Mouse (Mus musculus): ENCODE measurements around the gene Lgi4. TPM values are rescaled to one million over a fixed set of nuclear protein-coding genes. Genes with fewer than 3 reads are reported as not detected.

The Lgi4 gene
- total and polyA plus RNA-seq, 2 experiments from 2014 or later, result 0.98 to 1.6 TPM

DNA sequence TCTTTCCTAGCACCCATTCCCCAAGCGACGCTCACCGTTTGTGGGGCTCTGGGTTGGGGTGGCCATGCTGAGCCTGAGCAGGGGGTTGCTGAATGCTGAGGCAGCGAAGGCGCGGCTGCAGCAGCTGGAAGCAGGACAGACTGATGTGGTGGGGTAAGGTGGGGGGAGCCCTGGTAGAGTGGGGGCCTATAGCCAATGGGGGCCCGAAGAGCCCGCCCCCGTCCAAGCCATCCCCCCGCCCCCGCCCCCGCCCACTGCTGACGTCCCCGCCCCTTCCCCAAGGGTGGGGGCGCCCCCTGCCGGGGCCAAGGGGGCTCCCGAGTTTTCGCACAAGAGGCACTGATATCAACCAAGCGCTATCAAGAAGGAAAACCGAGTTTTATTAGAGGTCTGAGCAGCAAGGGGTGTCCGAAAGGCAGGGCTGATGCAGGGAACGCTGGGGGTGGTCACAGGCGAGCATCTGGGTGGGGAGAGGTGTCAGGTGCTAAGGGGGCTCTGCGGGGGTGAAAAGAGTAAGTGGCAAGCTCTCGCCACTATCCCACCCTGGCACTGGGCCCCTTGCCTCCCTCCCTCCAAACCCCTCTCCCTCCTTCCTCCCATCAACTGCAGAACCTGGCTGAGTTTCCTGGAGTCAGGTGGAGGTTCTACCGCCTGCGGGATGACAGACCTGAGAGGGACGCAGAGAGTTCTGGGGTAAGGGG, 7.7 kb upstream of the Lgi4 start, which contains the start of gene Fxyd7:
TSS of gene Fxyd7 (minus strand) at position 147 of the 701 bp plus-strand sequence.
- DNase-seq (peak; percentile 43), ATAC-seq (peak; percentile 14)
- H3K36me3 ChIP-seq (ENCODE audit: insufficient read depth), result no peaks in the 10 kb centered on the region
- H3K4me2 ChIP-seq (ENCODE audit: low read depth), result peak within 1 kb of the TSS; percentile 65
- peak within 1 kb of the TSS; percentile 51 for H3K9ac ChIP-seq
- peak; percentile 19; the same call in 1 of the 2 replicates for TF ChIP-seq CTCF (IDR thresholded peaks at IDR 0.05; ENCODE audit: low read depth)
- H3K27ac ChIP-seq (ENCODE audit: low read depth, low read length), result 0 out of 2 replicates have a peak within 1 kb of the TSS, but pooled peaks have one; percentile 6
- 2% methylated on average over 26 of the region's 28 CpGs for WGBS
- peaks cover 19% of the 10 kb centered on the region for H3K27me3 ChIP-seq (ENCODE audit: insufficient read depth, low read length)
- H3K9me3 ChIP-seq (ENCODE audit: low read length), result no peaks in the 10 kb centered on the region
- H3K4me1 ChIP-seq (ENCODE audit: insufficient read depth), result peaks cover 16% of the 10 kb centered on the region
- H3K4me3 ChIP-seq (ENCODE audit: low read depth, low read length), result peak within 1 kb of the TSS; percentile 46

GRCm38 (mm10) chr7:31052251-31052635, 6.9 kb upstream of the Lgi4 start:
- Histone ChIP-seq H3K9ac (peak overlapping the region; percentile 22; the same call in 1 of the 2 replicates), H3K9me3 (ENCODE audit: low read length) (no peaks in the 10 kb centered on the region), H3K27me3 (ENCODE audit: insufficient read depth, low read length) (peaks cover 19% of the 10 kb centered on the region), H3K4me3 (ENCODE audit: low read depth, low read length) (peak overlapping the region; percentile 23; the same call in 1 of the 2 replicates), H3K36me3 (ENCODE audit: insufficient read depth) (no peaks in the 10 kb centered on the region), H3K27ac (ENCODE audit: low read depth, low read length) (no peak overlapping the region), H3K4me1 (ENCODE audit: insufficient read depth) (peaks cover 16% of the 10 kb centered on the region), H3K4me2 (ENCODE audit: low read depth) (peak overlapping the region; percentile 65)
- ATAC-seq (no peak), DNase-seq (no peak)
- TF ChIP-seq CTCF (IDR thresholded peaks at IDR 0.05; ENCODE audit: low read depth), result no peak
- 3% methylated on average over 22 of the region's 22 CpGs for WGBS

DNA sequence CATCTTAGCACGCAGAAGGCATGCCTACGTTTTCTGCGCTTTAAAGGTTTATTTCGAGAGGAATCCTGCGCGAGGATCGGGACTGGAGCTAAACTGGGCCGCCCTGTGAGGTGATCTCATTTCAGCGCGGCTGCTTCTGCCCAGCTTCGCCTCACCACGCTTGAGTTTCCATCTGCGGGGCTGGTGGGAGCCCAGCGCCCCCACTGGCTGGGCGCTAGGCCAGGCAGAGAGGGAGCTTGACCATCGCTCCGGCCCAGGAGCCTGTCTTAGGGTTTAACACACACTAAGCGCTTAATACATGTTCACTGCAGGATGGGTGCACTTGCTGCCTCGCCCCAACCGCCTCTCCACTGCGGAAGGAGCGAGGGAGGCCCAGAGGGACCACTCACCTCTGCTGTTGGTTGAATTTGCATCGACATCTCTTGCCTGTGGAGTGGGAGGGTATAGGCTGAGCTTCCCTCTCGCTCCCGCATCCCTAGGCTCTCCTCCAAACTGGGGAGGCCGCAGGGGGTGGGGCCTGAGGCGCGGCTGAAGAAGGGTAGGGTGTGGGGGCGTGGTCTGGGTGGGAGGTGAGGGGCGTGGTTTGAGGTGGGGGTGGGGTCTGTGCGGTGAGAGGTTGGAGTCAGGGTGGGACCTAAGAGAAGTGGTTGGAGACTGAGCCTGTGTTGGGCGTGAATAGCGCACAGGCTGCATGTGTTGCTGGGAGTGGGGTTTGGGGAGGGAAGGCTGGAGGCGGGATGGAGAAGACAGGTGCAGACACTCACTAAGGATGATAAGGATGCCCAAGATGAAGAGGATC, 6.3 kb upstream of the Lgi4 start:
- peak; percentile 36 for TF ChIP-seq CTCF (IDR thresholded peaks at IDR 0.05; ENCODE audit: low read depth)
- H3K4me2 ChIP-seq (ENCODE audit: low read depth), result peak overlapping the region; percentile 65
- H3K36me3 ChIP-seq (ENCODE audit: insufficient read depth), result no peaks in the 10 kb centered on the region
- no peaks in the 10 kb centered on the region for H3K9me3 ChIP-seq (ENCODE audit: low read length)
- peak; percentile 52 for DNase-seq
- H3K9ac ChIP-seq, result peak overlapping the region; percentile 22; the same call in 1 of the 2 replicates
- peaks cover 19% of the 10 kb centered on the region for H3K27me3 ChIP-seq (ENCODE audit: insufficient read depth, low read length)
- ATAC-seq, result peak; percentile 6; the same call in 1 of the 2 replicates
- H3K4me1 ChIP-seq (ENCODE audit: insufficient read depth), result peaks cover 16% of the 10 kb centered on the region
- H3K4me3 ChIP-seq (ENCODE audit: low read depth, low read length), result peak overlapping the region; percentile 23
- no peak overlapping the region for H3K27ac ChIP-seq (ENCODE audit: low read depth, low read length)
- 4% methylated on average over 34 of the region's 34 CpGs for WGBS

DNA sequence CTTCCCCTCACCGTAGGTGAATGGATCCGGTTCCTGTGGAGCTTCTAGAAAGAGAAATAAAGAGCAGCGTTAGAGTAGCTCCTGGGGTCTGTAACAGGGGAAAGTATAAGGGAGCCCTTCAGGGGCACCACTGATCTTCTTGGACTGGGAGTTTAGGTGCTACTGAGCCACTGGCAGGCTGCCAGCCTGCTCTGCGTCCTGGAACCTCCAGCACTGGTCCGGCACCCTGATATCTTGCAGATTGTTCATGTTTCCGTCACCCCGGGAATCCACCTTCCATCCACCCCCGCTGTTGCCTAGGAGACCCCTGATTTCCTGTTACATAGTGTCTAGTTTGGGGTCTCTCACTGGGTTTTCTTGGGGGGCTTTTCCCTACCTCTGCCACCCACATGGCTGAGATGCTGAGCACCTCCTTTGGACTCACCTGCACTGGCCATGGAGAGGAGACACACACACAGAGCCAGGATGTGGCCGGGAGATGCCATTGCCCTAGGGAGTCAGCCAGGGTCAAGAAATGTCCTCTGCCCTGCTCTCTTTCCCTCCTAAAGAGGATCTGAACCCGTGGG, 5.2 kb upstream of the Lgi4 start:
- Histone ChIP-seq H3K4me1 (ENCODE audit: insufficient read depth) (peaks cover 16% of the 10 kb centered on the region), H3K27me3 (ENCODE audit: insufficient read depth, low read length) (peaks cover 19% of the 10 kb centered on the region), H3K4me3 (ENCODE audit: low read depth, low read length) (no peak overlapping the region), H3K9me3 (ENCODE audit: low read length) (no peaks in the 10 kb centered on the region), H3K4me2 (ENCODE audit: low read depth) (no peak overlapping the region), H3K27ac (ENCODE audit: low read depth, low read length) (no peak overlapping the region), H3K36me3 (ENCODE audit: insufficient read depth) (no peaks in the 10 kb centered on the region), H3K9ac (no peak overlapping the region)
- 25% methylated on average over 10 of the region's 10 CpGs for WGBS
- TF ChIP-seq CTCF (IDR thresholded peaks at IDR 0.05; ENCODE audit: low read depth), result no peak
- no peak for DNase-seq
- no peak for ATAC-seq

GRCm38 (mm10) chr7:31054661-31055320, 4.4 kb upstream of the Lgi4 start:
- peak overlapping the region; percentile 10; the same call in 1 of the 2 replicates for H3K4me2 ChIP-seq (ENCODE audit: low read depth)

GRCm38 (mm10) chr7:31055354-31055824, 3.8 kb upstream of the Lgi4 start:
- H3K36me3 ChIP-seq (ENCODE audit: insufficient read depth), result no peaks in the 10 kb centered on the region
- H3K9me3 ChIP-seq (ENCODE audit: low read length), result no peaks in the 10 kb centered on the region
- H3K27me3 ChIP-seq (ENCODE audit: insufficient read depth, low read length), result peaks cover 19% of the 10 kb centered on the region
- H3K4me3 ChIP-seq (ENCODE audit: low read depth, low read length), result no peak overlapping the region
- no peak overlapping the region for H3K9ac ChIP-seq
- peak overlapping the region; percentile 10; the same call in 1 of the 2 replicates for H3K4me2 ChIP-seq (ENCODE audit: low read depth)
- ATAC-seq (peak; percentile 50), DNase-seq (peak; percentile 40)
- H3K4me1 ChIP-seq (ENCODE audit: insufficient read depth), result peaks cover 9% of the 10 kb centered on the region
- no peak overlapping the region for H3K27ac ChIP-seq (ENCODE audit: low read depth, low read length)
- TF ChIP-seq CTCF (IDR thresholded peaks at IDR 0.05; ENCODE audit: low read depth), result no peak
- WGBS, result 7% methylated on average over 10 of the region's 10 CpGs

More at GRCm38 (mm10) chr7:31054661-31055320, 4.4 kb upstream of the Lgi4 start:
- no peak overlapping the region for H3K9ac ChIP-seq
- 41% methylated on average over 11 of the region's 11 CpGs for WGBS
- no peak for DNase-seq
- H3K4me1 ChIP-seq (ENCODE audit: insufficient read depth), result peaks cover 10% of the 10 kb centered on the region
- H3K36me3 ChIP-seq (ENCODE audit: insufficient read depth), result no peaks in the 10 kb centered on the region
- no peak for ATAC-seq
- no peak for TF ChIP-seq CTCF (IDR thresholded peaks at IDR 0.05; ENCODE audit: low read depth)
- H3K4me3 ChIP-seq (ENCODE audit: low read depth, low read length), result no peak overlapping the region
- H3K9me3 ChIP-seq (ENCODE audit: low read length), result no peaks in the 10 kb centered on the region
- H3K27me3 ChIP-seq (ENCODE audit: insufficient read depth, low read length), result peaks cover 19% of the 10 kb centered on the region
- H3K27ac ChIP-seq (ENCODE audit: low read depth, low read length), result no peak overlapping the region

All from forebrain, postnatal 0 days (tissue).